Mouse (Mus musculus): Measurements from ENCODE around the gene Fam126b.
"Not testable (repeated sequence)": the region's sequence is repeated elsewhere in the genome, so short reads cannot be mapped to it uniquely, and the experiment has no call there.

Gene Fam126b

DNA sequence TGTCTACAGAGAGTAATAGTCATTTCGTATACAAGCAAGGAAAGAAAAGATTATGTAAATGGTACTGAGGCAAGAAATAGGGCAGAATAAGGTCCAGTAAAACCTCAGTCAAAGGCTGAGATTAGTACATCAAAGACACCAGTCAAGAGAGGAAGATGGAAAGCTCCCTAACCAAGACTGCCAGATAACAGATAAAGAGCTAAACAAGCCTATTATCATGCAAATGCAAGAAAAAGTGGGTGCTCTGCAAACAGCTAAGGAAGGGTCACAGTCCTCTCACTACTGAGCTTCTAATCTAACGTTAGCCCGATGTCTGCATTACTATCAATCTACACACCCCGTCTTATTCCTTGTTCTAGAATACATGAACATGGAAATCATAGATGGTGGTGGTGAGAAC lies 15.7 kb downstream of the Fam126b start:
- DNase-seq (ENCODE audit: low read depth, low spot score): no peak

DNA sequence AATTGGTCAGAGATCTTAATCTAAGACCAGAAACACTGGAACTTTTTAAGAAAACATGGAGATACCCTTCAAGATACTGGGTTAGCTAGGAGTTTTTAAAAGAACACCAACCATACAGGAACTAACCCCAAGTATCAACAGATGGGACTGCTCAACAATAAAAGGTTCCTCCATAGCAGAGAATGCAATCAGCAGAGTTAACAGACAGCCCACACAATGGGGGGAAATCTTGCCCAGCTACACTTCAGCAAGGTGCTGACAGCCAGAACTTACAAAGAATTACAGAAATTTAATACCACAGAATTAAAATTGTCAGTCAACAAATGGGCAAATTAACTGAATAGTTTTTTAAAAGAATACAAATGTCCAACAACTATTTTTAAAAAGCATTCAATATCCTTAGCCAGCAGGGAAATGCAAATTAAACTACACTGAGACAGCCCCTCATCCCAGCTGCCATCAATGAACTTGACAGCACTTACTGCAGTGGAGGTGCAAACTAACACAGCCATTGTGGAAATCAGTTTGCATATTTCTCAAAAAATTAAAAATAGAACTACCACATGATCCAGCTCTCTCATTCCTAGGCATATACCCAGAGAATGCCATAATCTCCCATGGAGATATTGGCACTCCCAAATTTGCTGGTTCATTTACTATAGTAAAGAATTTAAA lies 17.5 kb downstream of the Fam126b start:
- no peak for DNase-seq (ENCODE audit: low read depth, low spot score)

DNA sequence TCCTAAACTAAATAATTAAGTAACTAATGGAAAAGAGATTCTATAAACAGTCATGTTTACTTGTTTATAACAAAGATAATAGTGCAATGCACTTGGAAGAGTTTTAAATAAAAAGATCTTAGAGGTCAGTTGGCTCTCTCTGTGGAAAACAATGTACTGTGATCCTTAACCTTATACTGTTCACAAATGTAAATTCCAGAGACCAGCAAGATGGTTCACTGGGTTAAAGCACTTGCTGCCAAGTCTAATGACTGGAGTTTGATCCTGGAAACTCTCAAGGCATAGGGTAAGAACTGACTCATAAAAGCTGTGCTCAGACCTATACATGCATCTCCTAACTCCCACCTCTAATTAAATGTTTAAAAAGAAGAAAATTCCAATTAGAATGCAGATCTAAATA lies 19.5 kb downstream of the Fam126b start:
- DNase-seq (ENCODE audit: low read depth, low spot score): no peak

DNA sequence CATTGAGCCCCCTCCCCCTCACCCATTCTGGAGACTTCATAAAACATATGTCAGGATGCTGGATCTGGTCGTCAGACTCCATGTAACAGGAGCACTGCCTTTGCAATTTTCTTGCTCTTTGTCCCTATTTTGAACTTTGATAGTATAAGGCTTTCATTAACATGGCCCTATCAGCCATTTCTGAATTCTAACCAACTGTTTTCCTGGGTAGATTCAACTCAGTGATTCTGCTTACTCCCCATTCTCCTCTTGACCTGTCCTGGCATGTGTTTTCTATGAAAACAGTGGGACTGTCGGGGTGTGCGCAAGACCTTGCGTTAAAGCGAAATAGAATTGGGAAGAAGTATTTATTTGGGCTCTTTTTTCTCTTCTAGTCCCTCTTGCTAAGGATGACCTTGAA lies 21.1 kb downstream of the Fam126b start:
- no peak for DNase-seq (ENCODE audit: low read depth, low spot score)

DNA sequence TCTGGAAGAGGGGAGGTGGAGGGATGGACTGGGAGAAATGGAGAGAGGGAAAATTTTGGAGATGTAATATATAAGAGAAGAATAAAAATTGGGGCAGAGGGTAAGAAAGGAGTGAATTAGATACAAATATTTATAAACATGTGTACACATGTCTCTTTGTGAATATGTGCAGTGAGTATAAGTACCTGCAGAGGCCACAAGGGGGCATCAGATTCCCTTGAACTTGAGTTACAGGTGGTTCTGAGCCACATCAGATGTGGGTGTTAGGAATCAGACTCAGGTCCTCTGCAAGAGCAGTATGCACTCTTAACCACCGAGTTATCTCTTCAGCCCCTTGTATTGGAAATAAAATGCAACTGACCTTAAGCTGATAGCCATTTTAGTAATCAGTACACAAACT lies 23.7 kb downstream of the Fam126b start:
- no peak for DNase-seq (ENCODE audit: low read depth, low spot score)

DNA sequence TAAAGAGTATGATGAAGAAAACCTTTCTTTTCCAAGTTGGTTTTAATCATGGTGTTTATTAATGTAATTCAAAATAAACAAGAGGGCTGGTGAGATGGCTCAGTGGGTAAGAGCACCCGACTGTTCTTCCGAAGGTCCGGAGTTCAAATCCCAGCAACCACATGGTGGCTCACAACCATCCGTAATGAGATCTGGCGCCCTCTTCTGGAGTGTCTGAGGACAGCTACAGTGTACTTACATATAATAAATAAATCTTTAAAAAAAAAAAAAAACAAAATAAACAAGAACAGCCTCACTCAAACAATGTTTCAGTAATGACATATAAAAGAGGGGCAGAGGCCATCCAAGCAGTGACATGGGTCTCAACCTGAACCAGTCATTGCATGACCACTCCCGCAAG lies 25.8 kb downstream of the Fam126b start:
- not testable (repeated sequence) for DNase-seq (ENCODE audit: low read depth, low spot score)

DNA sequence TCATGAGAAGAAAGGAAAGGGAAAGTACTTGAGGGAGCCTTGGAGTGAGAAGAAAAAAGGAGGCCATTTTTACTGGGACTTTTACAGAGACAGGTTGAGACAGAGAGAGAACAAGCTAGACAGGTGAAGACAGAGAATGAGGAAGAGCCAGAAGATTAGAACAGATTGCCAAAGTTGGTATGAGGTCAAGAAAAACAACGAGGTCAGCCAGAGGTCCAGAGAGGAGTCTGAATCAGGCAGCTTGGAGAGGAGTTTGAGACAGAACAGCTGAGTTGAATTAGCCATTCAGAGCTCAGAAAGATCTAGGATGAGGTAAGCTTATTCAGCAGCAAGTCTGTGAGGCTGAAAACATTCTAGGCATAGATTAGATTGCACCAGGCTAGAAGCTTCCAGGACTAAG lies 44.7 kb downstream of the Fam126b start:
- DNase-seq (ENCODE audit: low read depth, low spot score): no peak

DNA sequence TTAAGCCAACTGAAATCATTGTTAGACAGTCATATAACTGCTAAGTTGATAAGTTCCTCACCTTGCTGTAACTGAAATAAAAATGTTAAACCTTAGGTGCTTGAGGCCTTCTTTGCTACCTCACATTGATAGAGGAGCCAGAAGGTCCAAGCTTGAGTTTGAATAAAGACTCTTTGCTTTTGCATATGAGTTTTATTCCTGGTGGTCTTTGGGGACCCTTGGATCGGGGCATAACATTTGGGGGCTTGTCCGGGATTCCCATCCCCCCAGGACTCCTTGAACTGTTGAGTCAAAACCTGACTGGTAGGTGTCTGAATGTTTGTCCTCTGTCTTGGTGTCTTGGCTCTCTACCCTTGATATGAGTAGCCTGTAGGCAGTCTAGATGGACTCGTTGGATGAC lies 78.9 kb downstream of the Fam126b start:
- no peak for DNase-seq (ENCODE audit: low read depth, low spot score)

DNA sequence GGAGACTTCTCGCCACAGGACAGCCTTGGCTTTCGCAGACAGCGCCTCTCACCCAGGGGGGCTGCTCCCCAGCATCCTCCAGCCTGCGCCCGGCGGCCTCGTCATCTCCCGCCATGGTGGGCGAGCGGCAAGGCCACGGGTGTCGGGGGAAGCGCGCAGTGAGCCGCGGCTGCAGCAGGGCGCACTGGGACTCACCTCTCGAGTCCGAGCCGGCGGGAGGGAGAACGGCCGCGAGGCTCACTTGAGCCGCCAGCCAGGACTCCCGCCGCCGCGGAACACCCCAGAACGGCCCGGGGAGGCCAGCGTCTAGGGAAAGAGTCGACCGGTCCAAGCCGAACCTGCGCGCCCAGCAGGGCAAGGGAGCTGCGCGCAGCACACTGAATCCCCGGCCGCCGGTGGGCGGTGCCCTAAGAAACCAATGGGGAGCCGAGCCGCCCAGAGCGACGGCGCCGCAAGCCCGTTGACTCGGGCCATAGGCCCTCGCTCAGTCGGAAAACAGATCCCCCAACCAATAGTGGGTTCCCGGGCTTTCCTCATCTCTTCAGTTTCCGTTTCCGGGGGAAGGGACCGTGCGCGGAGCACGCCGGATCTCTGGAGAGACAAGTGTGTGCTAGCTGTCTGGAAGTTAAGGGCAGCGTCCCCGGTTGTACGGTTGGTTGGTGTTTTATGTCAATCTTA lies 81.4 kb downstream of the Fam126b start, which contains the start of gene Orc2:
Gene Orc2 (minus strand): TSS at position 533 of the 678 bp plus-strand sequence.
- DNase-seq (ENCODE audit: low read depth, low spot score): peak; percentile 84

DNA sequence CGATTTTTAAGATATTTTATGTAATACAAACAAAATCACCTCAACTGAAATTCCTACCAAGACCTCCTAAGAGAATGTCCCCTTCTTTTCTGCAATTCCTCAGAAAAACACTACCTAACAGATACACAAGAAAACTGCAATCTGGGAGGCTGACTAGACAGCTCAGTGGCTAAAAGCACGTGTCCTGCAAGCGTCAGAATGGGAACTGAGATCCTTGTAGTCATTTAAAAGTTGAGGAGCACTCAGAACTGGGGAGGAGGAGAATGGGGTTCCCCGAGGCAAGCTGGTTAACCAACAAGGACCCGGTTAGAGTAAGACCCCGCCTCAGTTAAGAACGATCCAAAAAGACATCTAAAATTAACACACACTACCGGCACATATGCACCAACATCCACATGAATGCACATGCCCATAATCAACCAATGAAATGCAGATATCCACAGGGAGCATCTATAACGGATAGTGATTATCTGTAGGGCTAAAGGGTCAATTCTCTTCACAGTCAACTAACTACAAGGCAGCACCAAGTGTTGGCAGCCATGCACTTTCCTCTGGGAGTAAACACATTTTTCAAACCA lies 82.2 kb downstream of the Fam126b start:
- no peak for DNase-seq (ENCODE audit: low read depth, low spot score)

DNA sequence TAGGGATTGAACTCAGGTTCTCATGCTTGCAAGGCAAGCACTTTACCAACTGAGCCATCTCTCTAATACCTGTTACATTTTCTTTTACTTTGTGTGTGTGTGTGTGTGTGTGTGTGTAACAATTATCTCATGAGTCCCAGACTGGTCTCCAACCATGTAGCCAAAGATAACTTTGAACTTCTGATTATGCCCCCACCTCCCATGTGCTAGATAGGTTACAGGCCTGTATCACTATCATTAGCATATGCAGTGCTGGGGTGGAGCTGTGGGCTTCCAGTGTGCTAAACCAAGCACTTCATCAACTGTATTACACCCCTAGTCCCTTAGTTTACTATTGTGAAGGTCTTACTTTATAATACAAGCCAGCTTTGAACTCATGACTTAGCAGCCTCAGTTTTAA lies 83.0 kb downstream of the Fam126b start:
- no peak for DNase-seq (ENCODE audit: low read depth, low spot score)

DNA sequence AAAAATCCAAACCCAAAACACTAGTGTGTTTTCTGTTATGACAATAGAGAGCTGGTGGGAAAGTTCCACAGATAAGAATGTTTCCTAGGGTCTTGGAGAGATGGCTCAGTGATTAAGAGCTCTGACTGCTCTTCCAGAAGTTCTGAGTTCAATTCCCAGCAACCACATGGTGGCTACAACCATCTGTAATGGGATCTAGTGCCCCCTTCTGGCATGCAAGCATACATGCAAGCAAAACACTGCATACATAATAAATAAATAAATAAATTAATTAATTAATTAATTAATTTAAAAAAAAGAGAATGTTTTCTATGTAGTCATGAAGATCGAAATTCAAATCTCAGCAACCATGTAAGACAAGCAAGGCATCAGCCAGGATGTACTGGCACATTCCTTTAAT lies 87.4 kb downstream of the Fam126b start:
- DNase-seq (ENCODE audit: low read depth, low spot score): no peak

DNA sequence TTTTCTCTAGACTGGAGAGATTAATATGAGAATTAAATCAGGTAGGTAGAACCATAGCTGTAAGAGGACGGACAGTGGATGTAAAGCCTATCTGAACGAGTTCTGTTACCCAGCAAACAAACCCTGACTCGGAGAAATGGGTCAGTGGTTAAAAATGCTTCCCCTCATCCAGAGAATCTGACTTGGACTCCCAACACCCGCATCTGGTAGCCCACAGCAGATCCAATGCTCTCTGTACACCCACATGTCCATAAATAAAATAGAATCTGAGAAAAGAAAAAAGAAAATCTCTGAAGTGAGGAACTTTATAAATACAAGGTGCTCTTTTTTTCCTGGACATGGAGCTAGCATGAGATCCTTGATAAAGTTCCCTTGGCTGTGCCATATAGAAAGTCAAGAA lies 88.4 kb downstream of the Fam126b start:
- DNase-seq (ENCODE audit: low read depth, low spot score): no peak

DNA sequence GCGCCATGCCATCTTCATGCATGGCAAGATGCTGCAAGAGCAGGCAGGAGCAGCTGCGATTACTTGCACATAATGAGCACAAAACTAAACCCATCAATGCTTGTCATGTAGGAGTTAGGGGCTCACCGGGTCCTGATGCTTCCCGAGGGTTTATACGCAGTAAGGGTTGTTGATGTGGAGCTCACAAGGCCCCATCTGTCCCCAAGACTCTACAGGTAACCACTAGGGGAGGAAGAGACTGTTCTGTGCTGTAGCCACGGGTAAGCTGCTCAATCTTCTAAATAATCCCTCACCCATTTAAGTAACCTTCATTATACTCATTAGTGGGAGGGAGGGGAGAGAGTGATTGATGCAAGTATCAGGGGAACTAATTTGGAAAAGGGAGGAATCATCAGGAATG lies 90.5 kb downstream of the Fam126b start:
- DNase-seq (ENCODE audit: low read depth, low spot score): no peak

DNA sequence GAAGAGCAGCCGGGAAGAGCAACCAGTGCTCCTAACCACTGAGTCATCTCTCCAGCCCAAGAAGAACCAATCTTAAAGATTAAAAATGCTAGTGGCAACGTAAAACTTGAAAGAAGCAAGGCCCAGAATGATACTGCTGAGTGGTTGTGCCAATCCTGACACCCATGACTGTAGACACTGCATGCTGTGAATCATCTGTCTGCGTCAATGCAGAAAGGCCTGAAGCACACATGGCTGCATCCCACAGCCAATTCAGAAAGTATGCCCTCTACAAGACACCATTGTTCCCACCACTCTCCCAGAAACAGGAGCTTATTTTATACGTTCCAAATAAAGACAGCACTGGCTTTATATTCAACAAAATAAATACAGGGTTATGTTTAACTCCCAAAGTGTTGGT lies 103.5 kb downstream of the Fam126b start:
- DNase-seq (ENCODE audit: low read depth, low spot score): no peak

DNA sequence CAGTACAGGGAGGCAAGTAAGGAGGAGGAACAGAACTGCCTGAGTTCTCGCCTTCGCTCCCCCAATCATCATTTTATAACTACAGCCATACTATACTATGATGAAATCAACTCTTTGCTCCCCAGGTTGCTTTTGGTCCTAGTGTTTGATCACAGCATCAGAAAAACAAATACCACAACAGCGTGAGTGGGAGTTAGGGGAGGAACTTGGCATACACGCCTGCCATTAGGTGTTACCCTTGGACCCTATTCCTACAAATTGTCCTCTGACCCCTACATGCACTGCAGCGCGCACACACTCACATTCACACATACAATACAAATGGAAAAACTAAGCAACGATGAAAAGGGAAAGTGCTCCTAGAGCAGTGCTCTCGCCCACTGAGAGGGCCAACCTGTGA lies 110.5 kb downstream of the Fam126b start:
- DNase-seq (ENCODE audit: low read depth, low spot score): no peak

Measured in embryo, embryonic 11.5 days (tissue).